ENCODE assay signal across 10 mouse cellular contexts in genomic region chr9:108451519-108452160, GRCm38 (mm10). TPM values are rescaled to one million over a fixed set of nuclear protein-coding genes. Genes with fewer than 3 reads are reported as not detected.
DNase-seq lines count a peak whose midpoint lies in the region; ATAC-seq and TF ChIP-seq lines count a peak whose summit lies in the region.
"Had no signal": no experiment of that assay in that cellular context is flagged by ENCODE, and none has a peak within 500 bp of the region (broad histone marks: within the 10 kb centered on the region; RNA-seq: fewer than 3 reads in every experiment).

No protein-coding gene starts in this region.

- intact Hi-C loops in gastrocnemius, postnatal 36 days (cut with DNase I) = no loop called here

- no peak for ATAC-seq in embryonic facial prominence, embryonic 11.5 days (replicated peaks; ENCODE audit: insufficient number of reproducible peaks, low FRiP score, low TSS enrichment, low read depth)
- peak; percentile 9 for ATAC-seq in intestine, embryonic 16.5 days

- H3K4me1 ChIP-seq in embryonic facial prominence, embryonic 11.5 days (ENCODE audit: control insufficient read depth, insufficient read depth, low read length) = peaks cover 9% of the 10 kb centered on the region; the same call in 1 of the 2 replicates
- peaks cover 30% of the 10 kb centered on the region for H3K4me1 ChIP-seq in intestine, embryonic 16.5 days (ENCODE audit: control insufficient read depth, insufficient read depth, low read length)
- peaks cover 38% of the 10 kb centered on the region for H3K4me1 ChIP-seq in olfactory bulb, adult 2 months (ENCODE audit: control insufficient read depth, insufficient read depth, low read length)

- H3K9ac ChIP-seq in embryonic facial prominence, embryonic 11.5 days (replicated peaks; ENCODE audit: low read length) = peak overlapping the region; percentile 64
- peak overlapping the region; percentile 74 for H3K9ac ChIP-seq in intestine, embryonic 16.5 days (ENCODE audit: low read depth, low read length)

- no peaks in the 10 kb centered on the region for H3K36me3 ChIP-seq in embryonic facial prominence, embryonic 11.5 days (replicated peaks; ENCODE audit: control insufficient read depth, insufficient read depth, low read depth, low read length)
- no peaks in the 10 kb centered on the region; the same call in 1 of the 2 replicates for H3K36me3 ChIP-seq in intestine, embryonic 16.5 days (ENCODE audit: control insufficient read depth, insufficient read depth, low read length)

- no peak for DNase-seq in layer of hippocampus, adult 2 months (ENCODE audit: low spot score in 2 of 2)
- DNase-seq in layer of hippocampus, postnatal 14 days (ENCODE audit: low spot score in 2 of 2) = no peak
- DNase-seq in embryonic facial prominence, embryonic 11.5 days (ENCODE audit: low spot score) = no peak
- DNase-seq in natural killer cell, adult 2 months (ENCODE audit: low spot score in 2 of 2) = no peak
- DNase-seq in gastrocnemius, postnatal 36 days = no peak
- DNase-seq in urinary bladder, adult 18-20 months (ENCODE audit: low spot score in 2 of 2) = no peak

- H3K27ac ChIP-seq in layer of hippocampus, adult 2 months = peak overlapping the region; percentile 85
- no peak overlapping the region for H3K27ac ChIP-seq in embryonic facial prominence, embryonic 11.5 days (replicated peaks; ENCODE audit: low read depth, low read length)
- H3K27ac ChIP-seq in intestine, embryonic 16.5 days (ENCODE audit: low read length) = peak overlapping the region; percentile 66
- peak overlapping the region; percentile 93 for H3K27ac ChIP-seq in olfactory bulb, adult 2 months (ENCODE audit: insufficient read depth, low read depth, low read length)

- no peaks in the 10 kb centered on the region for H3K27me3 ChIP-seq in embryonic facial prominence, embryonic 11.5 days (ENCODE audit: control insufficient read depth, insufficient read depth, low read length)
- H3K27me3 ChIP-seq in intestine, embryonic 16.5 days (replicated peaks; ENCODE audit: control insufficient read depth, insufficient read depth, low read length) = no peaks in the 10 kb centered on the region

- peak overlapping the region; percentile 68 for H3K4me3 ChIP-seq in layer of hippocampus, adult 2 months
- peak overlapping the region; percentile 52 for H3K4me3 ChIP-seq in embryonic facial prominence, embryonic 11.5 days (ENCODE audit: low read depth, low read length)
- peak overlapping the region; percentile 66 for H3K4me3 ChIP-seq in intestine, embryonic 16.5 days (ENCODE audit: low read length)
- peak overlapping the region; percentile 70 for H3K4me3 ChIP-seq in olfactory bulb, adult 2 months (ENCODE audit: insufficient read depth, low read depth, low read length)

- H3K4me2 ChIP-seq in embryonic facial prominence, embryonic 11.5 days (ENCODE audit: low read depth, low read length) = peak overlapping the region; percentile 83
- H3K4me2 ChIP-seq in intestine, embryonic 16.5 days (ENCODE audit: low read depth, low read length) = peak overlapping the region; percentile 98

- TF ChIP-seq CTCF in layer of hippocampus, adult 2 months (conservative IDR thresholded peaks at IDR 0.05) = no peak
- TF ChIP-seq CTCF in olfactory bulb, adult 2 months (IDR thresholded peaks at IDR 0.05; ENCODE audit: insufficient read depth, low read depth, low read length) = no peak

- H3K9me3 ChIP-seq in embryonic facial prominence, embryonic 11.5 days (replicated peaks; ENCODE audit: control insufficient read depth, low read length) = no peaks in the 10 kb centered on the region
- H3K9me3 ChIP-seq in intestine, embryonic 16.5 days (ENCODE audit: control insufficient read depth, low read length) = no peaks in the 10 kb centered on the region

- TF ChIP-seq POLR2A in olfactory bulb, adult 2 months (IDR thresholded peaks at IDR 0.05; ENCODE audit: insufficient read depth, low read depth, low read length) = no peak

- WGBS in embryonic facial prominence, embryonic 11.5 days = 52% methylated on average over 6 of the region's 6 CpGs
- WGBS in intestine, embryonic 16.5 days = 57% methylated on average over 6 of the region's 6 CpGs
- 35% methylated on average over 6 of the region's 6 CpGs for WGBS in olfactory bulb, adult 2 months

RNA-seq across cellular contexts. Expression of gene Ccdc71, which starts 8.7 kb away (rescaled TPM):
- 10 to 100 TPM; 36.7 to 40.6 TPM for total RNA-seq in layer of hippocampus, adult 2 months (2021)
- 10 to 100 TPM; 37.0 to 37.8 TPM for total RNA-seq in layer of hippocampus, postnatal 14 days (2021)
- 49.1 and 63.2 TPM in 2 replicates for polyA plus RNA-seq in embryonic facial prominence, embryonic 11.5 days (2014; fragmentation: Nextera tagmentation; extraction: Ambion mirVana)
- 49.2 and 53.5 TPM in 2 replicates for polyA plus RNA-seq in intestine, embryonic 16.5 days (2015; fragmentation: Nextera tagmentation; extraction: Ambion mirVana)
- not detected in 2 replicates for polyA plus RNA-seq in olfactory bulb, adult 2 months (2012; ENCODE audit: insufficient read depth, insufficient read length, low replicate concordance, missing spikeins)
- total RNA-seq in gastrocnemius, postnatal 36 days (2021) = 10 to 100 TPM; 13.3 to 20.0 TPM

RNA-seq across cellular contexts. Expression of gene Klhdc8b, which starts 9.7 kb away (rescaled TPM):
- 10 to 100 TPM; 16.7 to 19.6 TPM for total RNA-seq in layer of hippocampus, adult 2 months (2021)
- 10 to 100 TPM; 17.5 to 18.4 TPM for total RNA-seq in layer of hippocampus, postnatal 14 days (2021)
- 19.0 and 22.4 TPM in 2 replicates for polyA plus RNA-seq in embryonic facial prominence, embryonic 11.5 days (2014; fragmentation: Nextera tagmentation; extraction: Ambion mirVana)
- polyA plus RNA-seq in intestine, embryonic 16.5 days (2015; fragmentation: Nextera tagmentation; extraction: Ambion mirVana) = 44.7 and 49.6 TPM in 2 replicates
- polyA plus RNA-seq in olfactory bulb, adult 2 months (2012; ENCODE audit: insufficient read depth, insufficient read length, low replicate concordance, missing spikeins) = not detected in 2 replicates
- 1 to 10 TPM; 1.7 to 3.1 TPM for total RNA-seq in gastrocnemius, postnatal 36 days (2021)

RNA-seq across cellular contexts. Expression of gene BC048562, which starts 15.4 kb away (rescaled TPM):
- total RNA-seq in layer of hippocampus, adult 2 months (2021) = not detected
- not detected for total RNA-seq in layer of hippocampus, postnatal 14 days (2021)
- polyA plus RNA-seq in embryonic facial prominence, embryonic 11.5 days (2014; fragmentation: Nextera tagmentation; extraction: Ambion mirVana) = not detected in 2 replicates
- not detected in 2 replicates for polyA plus RNA-seq in intestine, embryonic 16.5 days (2015; fragmentation: Nextera tagmentation; extraction: Ambion mirVana)
- polyA plus RNA-seq in olfactory bulb, adult 2 months (2012; ENCODE audit: insufficient read depth, insufficient read length, low replicate concordance, missing spikeins) = not detected in 2 replicates
- not detected for total RNA-seq in gastrocnemius, postnatal 36 days (2021)
- total RNA-seq: adrenal gland, postnatal 4 days; left cerebral cortex, postnatal 10 days had no signal

RNA-seq across cellular contexts. Expression of gene Ccdc36, which starts 23.4 kb away (rescaled TPM):
- total RNA-seq in layer of hippocampus, adult 2 months (2021) = under 1 TPM in 1 of 2 experiments, not detected in 1; 0.15 TPM
- total RNA-seq in layer of hippocampus, postnatal 14 days (2021) = under 1 TPM in 1 of 2 experiments, not detected in 1; 0.14 TPM
- 1.5 and 1.7 TPM in 2 replicates for polyA plus RNA-seq in embryonic facial prominence, embryonic 11.5 days (2014; fragmentation: Nextera tagmentation; extraction: Ambion mirVana)
- 1.1 TPM in 2 replicates for polyA plus RNA-seq in intestine, embryonic 16.5 days (2015; fragmentation: Nextera tagmentation; extraction: Ambion mirVana)
- not detected in 2 replicates for polyA plus RNA-seq in olfactory bulb, adult 2 months (2012; ENCODE audit: insufficient read depth, insufficient read length, low replicate concordance, missing spikeins)
- not detected for total RNA-seq in gastrocnemius, postnatal 36 days (2021)

RNA-seq across cellular contexts. Expression of gene Lamb2, which starts 27.9 kb away (rescaled TPM):
- total RNA-seq in layer of hippocampus, adult 2 months (2021) = 10 to 100 TPM; 29.3 to 30.7 TPM
- 10 to 100 TPM; 34.8 to 39.8 TPM for total RNA-seq in layer of hippocampus, postnatal 14 days (2021)
- polyA plus RNA-seq in embryonic facial prominence, embryonic 11.5 days (2014; fragmentation: Nextera tagmentation; extraction: Ambion mirVana) = 15.3 and 15.4 TPM in 2 replicates
- 26.6 and 33.6 TPM in 2 replicates for polyA plus RNA-seq in intestine, embryonic 16.5 days (2015; fragmentation: Nextera tagmentation; extraction: Ambion mirVana)
- polyA plus RNA-seq in olfactory bulb, adult 2 months (2012; ENCODE audit: insufficient read depth, insufficient read length, low replicate concordance, missing spikeins) = not detected in 2 replicates
- total RNA-seq in gastrocnemius, postnatal 36 days (2021) = 100 to 1,000 TPM; 118 to 129 TPM

Comparison
In these comparisons a context has a peak if more than half of its experiments do, and no peak if none do; other contexts are left out.
1. RNA of gene Klhdc8b, which starts 9.7 kb away (total RNA-seq): 16.7 to 19.6 TPM in layer of hippocampus, adult 2 months and 17.5 to 18.4 TPM in layer of hippocampus, postnatal 14 days; 1.7 to 3.1 TPM in gastrocnemius, postnatal 36 days; every median in the first group is over 4 times any median in the second.
2. Peak in every context shown above with its lines, with median percentiles within 50 percentile points of each other: H3K4me3 ChIP-seq.